Mouse (Mus musculus) intestine, postnatal 0 days (tissue): ENCODE data around the gene Cux1. TPM values are rescaled to one million over a fixed set of nuclear protein-coding genes. Genes with fewer than 3 reads are reported as not detected.
A peak's percentile ranks its signal among the peaks of the same experiment; 100 is the strongest.

ENCODE experiments used
- ATAC-seq: fragments of 200-750 bp; cut with Nextera tagmentation; 2 replicates; pipeline ENCODE4 v1.8.0; 2017; ENCODE audit warnings: mild to moderate bottlenecking, moderate TSS enrichment, moderate library complexity
- H3K27ac ChIP-seq: fragments of 300-500 bp; sonication (generic); 2 replicates; pipeline ENCODE4 v1.5.1; 2014; ENCODE audit warnings: mild to moderate bottlenecking, low read depth, low read length, moderate library complexity
- H3K27me3 ChIP-seq: fragments of 300-500 bp; sonication (generic); replicated peaks from 2 replicates; pipeline ENCODE4 v1.6.1; 2014; ENCODE audit warnings: low read length, mixed read lengths; ENCODE audit not compliant: control insufficient read depth, insufficient read depth
- H3K36me3 ChIP-seq: fragments of 300-500 bp; sonication (generic); 2 replicates; pipeline ENCODE4 v1.6.1; 2014; ENCODE audit warnings: mild to moderate bottlenecking, moderate library complexity; ENCODE audit not compliant: control insufficient read depth, insufficient read depth
- H3K4me1 ChIP-seq: fragments of 300-500 bp; sonication (generic); replicated peaks from 2 replicates; pipeline ENCODE4 v1.6.1; 2014; ENCODE audit warnings: antibody characterized with exemption, low read length, mixed read lengths; ENCODE audit not compliant: control insufficient read depth, insufficient read depth
- H3K4me2 ChIP-seq: fragments of 300-500 bp; sonication (generic); replicated peaks from 2 replicates; pipeline ENCODE4 v1.6.1; 2014; ENCODE audit warnings: low read depth, mild to moderate bottlenecking, moderate library complexity
- H3K4me3 ChIP-seq: fragments of 300-500 bp; sonication (generic); 2 replicates; pipeline ENCODE4 v1.5.1; 2014; ENCODE audit warnings: low read depth, low read length
- H3K9ac ChIP-seq: fragments of 300-500 bp; sonication (generic); 2 replicates; pipeline ENCODE4 v1.6.1; 2014; ENCODE audit warnings: mild to moderate bottlenecking, low read depth, low read length
- H3K9me3 ChIP-seq: fragments of 300-500 bp; sonication (generic); 2 replicates; pipeline ENCODE4 v1.6.1; 2016; ENCODE audit warnings: mixed run types; ENCODE audit not compliant: control insufficient read depth
- CTCF ChIP-seq: sonication (generic); IDR thresholded peaks from 2 replicates; pipeline ENCODE4 v1.5.1; 2016; ENCODE audit warnings: low read depth, mild to moderate bottlenecking, control low read depth, antibody characterized with exemption, moderate library complexity
- WGBS: fragments of 180-500 bp; shearing (Covaris S2); extraction: QIAGEN DNeasy Blood & Tissue Kit; methylation state at CpG from one replicate; pipeline ENCODE4 v1.1.7; 2014; 5-methylcytosine and 5-hydroxymethylcytosine counted together
- polyA plus RNA-seq: library from polyadenylated mRNA; unstranded; fragments of >200 nt; fragmentation: Nextera tagmentation; extraction: Ambion mirVana; gene quantifications from 2 replicates; pipeline ENCODE4 v1.2.1, GENCODE M21; 2015

Gene Cux1
- polyA plus RNA-seq, 1 experiment from 2014 or later, result 29.4 TPM

DNA sequence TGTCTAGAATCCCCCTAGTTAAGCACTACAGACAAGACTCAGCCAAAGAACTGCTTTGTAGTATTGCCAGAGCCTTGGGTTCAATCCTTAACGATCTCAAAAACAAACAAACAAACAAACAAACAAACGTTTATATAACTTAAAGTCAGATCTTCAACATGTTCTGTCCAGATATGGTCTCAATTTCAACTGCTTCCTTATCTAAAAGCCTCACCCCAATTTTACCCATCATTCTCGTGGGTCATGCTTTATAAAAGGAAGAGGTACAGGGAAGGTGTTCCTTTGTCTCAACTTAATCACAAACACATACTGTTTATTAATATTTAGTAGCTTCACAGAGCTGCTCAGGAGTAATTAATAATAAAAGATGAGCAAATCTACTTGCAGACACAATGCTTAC, 146.9 kb downstream of the Cux1 start:
- H3K9ac ChIP-seq, result no peak overlapping the region
- ATAC-seq, result no peak
- TF ChIP-seq CTCF, result no peak
- no peak overlapping the region for H3K27ac ChIP-seq
- H3K9me3 ChIP-seq, result no peaks in the 10 kb centered on the region
- H3K27me3 ChIP-seq, result no peaks in the 10 kb centered on the region
- no peaks in the 10 kb centered on the region for H3K36me3 ChIP-seq
- no peak overlapping the region for H3K4me2 ChIP-seq
- H3K4me3 ChIP-seq, result no peak overlapping the region
- H3K4me1 ChIP-seq, result no peaks in the 10 kb centered on the region
- WGBS, result 70% methylated on average over 3 of the region's 3 CpGs

- Histone ChIP-seq H3K9ac (no peak overlapping the region), H3K27ac (no peak overlapping the region), H3K36me3 (no peaks in the 10 kb centered on the region), H3K9me3 (no peaks in the 10 kb centered on the region), H3K4me3 (no peak overlapping the region), H3K4me2 (no peak overlapping the region), H3K27me3 (no peaks in the 10 kb centered on the region), H3K4me1 (no peaks in the 10 kb centered on the region)
- ATAC-seq, result no peak
- WGBS, result 75% methylated on average over 4 of the region's 4 CpGs
- no peak for TF ChIP-seq CTCF
These were observed 149.4 kb downstream of the Cux1 start for GRCm38 (mm10) chr5:136417891-136418290.

- H3K9ac ChIP-seq, result no peak overlapping the region
- 77% methylated on average over 2 of the region's 2 CpGs for WGBS
These were observed 152.8 kb downstream of the Cux1 start for GRCm38 (mm10) chr5:136414479-136414878.

GRCm38 (mm10) chr5:136410681-136411181, 156.6 kb downstream of the Cux1 start:
- H3K4me2 ChIP-seq, result no peak overlapping the region
- H3K4me3 ChIP-seq, result no peak overlapping the region
- no peak for ATAC-seq
- peaks cover 3% of the 10 kb centered on the region; the same call in 1 of the 2 replicates for H3K36me3 ChIP-seq
- no peaks in the 10 kb centered on the region for H3K4me1 ChIP-seq
- no peak for TF ChIP-seq CTCF
- no peak overlapping the region for H3K27ac ChIP-seq
- 60% methylated on average over 7 of the region's 7 CpGs for WGBS
- H3K9ac ChIP-seq, result no peak overlapping the region
- H3K27me3 ChIP-seq, result no peaks in the 10 kb centered on the region
- H3K9me3 ChIP-seq, result no peaks in the 10 kb centered on the region

More at GRCm38 (mm10) chr5:136414479-136414878, 152.8 kb downstream of the Cux1 start:
- Histone ChIP-seq H3K27me3 (no peaks in the 10 kb centered on the region), H3K4me1 (no peaks in the 10 kb centered on the region), H3K36me3 (no peaks in the 10 kb centered on the region), H3K9me3 (no peaks in the 10 kb centered on the region), H3K27ac (no peak overlapping the region), H3K4me2 (no peak overlapping the region), H3K4me3 (no peak overlapping the region)
- no peak for TF ChIP-seq CTCF
- ATAC-seq, result no peak

- peak; percentile 51 for TF ChIP-seq CTCF
- no peak for ATAC-seq
These were observed 160.9 kb downstream of the Cux1 start for GRCm38 (mm10) chr5:136406357-136406756.

GRCm38 (mm10) chr5:136403565-136403961, 163.7 kb downstream of the Cux1 start:
- H3K27me3 ChIP-seq, result no peaks in the 10 kb centered on the region
- ATAC-seq, result no peak
- no peak for TF ChIP-seq CTCF
- H3K27ac ChIP-seq, result no peak overlapping the region
- peak overlapping the region; percentile 49 for H3K4me2 ChIP-seq
- 40% methylated on average over 19 of the region's 19 CpGs for WGBS
- peaks cover 3% of the 10 kb centered on the region; the same call in 1 of the 2 replicates for H3K36me3 ChIP-seq
- H3K9ac ChIP-seq, result no peak overlapping the region
- peaks cover 3% of the 10 kb centered on the region; the same call in 1 of the 2 replicates for H3K4me1 ChIP-seq
- no peak overlapping the region for H3K4me3 ChIP-seq
- no peaks in the 10 kb centered on the region for H3K9me3 ChIP-seq

More at GRCm38 (mm10) chr5:136406357-136406756, 160.9 kb downstream of the Cux1 start:
- Histone ChIP-seq H3K9me3 (no peaks in the 10 kb centered on the region), H3K27me3 (no peaks in the 10 kb centered on the region), H3K4me1 (peaks cover 3% of the 10 kb centered on the region; the same call in 1 of the 2 replicates), H3K9ac (no peak overlapping the region), H3K36me3 (peaks cover 3% of the 10 kb centered on the region; the same call in 1 of the 2 replicates), H3K27ac (no peak overlapping the region), H3K4me2 (no peak overlapping the region), H3K4me3 (no peak overlapping the region)
